Mouse (Mus musculus): ENCODE measurements at regions not wholly inside any gene's neighbourhood (a gene's known extent, or its start where the extent isn't known, plus 50 kb on each side); places are given as distances from the start of the nearest gene placed in this dataset.

GRCm38 (mm10) chr9:94333450-94333849, 204.4 kb downstream of the 1190002N15Rik start:
- no peak for TF ChIP-seq CTCF (IDR thresholded peaks at IDR 0.05; ENCODE audit: borderline replicate concordance, insufficient read depth, low read length)
- no peak for TF ChIP-seq POLR2A (IDR thresholded peaks at IDR 0.05; ENCODE audit: low read depth, low read length)

All from embryonic fibroblast, embryonic 13.5 days (primary cell).